Mouse (Mus musculus) cerebellum, adult 11-12 months (tissue): ENCODE data around the gene Olfr1121.
"Not testable (repeated sequence)": the region's sequence is repeated elsewhere in the genome, so short reads cannot be mapped to it uniquely, and the experiment has no call there.

ENCODE experiments used
- DNase-seq: peaks from one replicate; pipeline ENCODE4 v3.0.0; 2022

The Olfr1121 gene

GRCm38 (mm10) chr2:87369595-87369994, at the start of gene Olfr1121:
TSS of gene Olfr1121 (plus strand) at chr2:87369895.
- DNase-seq: no peak

GRCm38 (mm10) chr2:87354515-87354914, 15.2 kb upstream of the Olfr1121 start, which contains the start of gene Olfr1120:
TSS of gene Olfr1120 (plus strand) at chr2:87354815.
- DNase-seq: no peak

DNA sequence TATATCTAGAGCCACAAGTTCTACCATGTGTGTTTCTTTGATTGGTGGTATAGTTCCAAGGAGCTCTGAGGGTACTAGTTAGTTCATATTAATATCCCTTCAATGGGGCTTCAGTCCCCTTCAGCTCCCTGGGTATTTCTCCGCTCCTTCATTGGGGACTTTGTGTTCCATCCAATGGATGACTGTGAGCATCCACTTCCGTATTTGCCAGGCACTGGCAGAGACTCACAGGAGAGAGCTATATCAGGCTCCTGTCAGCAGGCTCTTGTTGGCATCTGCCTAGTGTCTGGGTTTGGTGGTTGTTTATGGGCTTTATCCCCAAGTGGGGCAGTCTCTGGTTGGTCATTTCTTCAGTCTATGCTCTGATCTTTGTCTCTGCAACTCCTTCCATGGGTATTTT, 9.6 kb upstream of the Olfr1121 start:
- DNase-seq: not testable (repeated sequence)

- peak; percentile 76 for DNase-seq
These were observed 2.0 kb downstream of the Olfr1121 start for GRCm38 (mm10) chr2:87371726-87372125.

GRCm38 (mm10) chr2:87383935-87384334, 14.2 kb downstream of the Olfr1121 start:
- no peak for DNase-seq

- no peak for DNase-seq
These were observed 15.9 kb downstream of the Olfr1121 start, which contains the start of gene Olfr1122 for GRCm38 (mm10) chr2:87385549-87385948. TSS of gene Olfr1122 (plus strand) at chr2:87385849.

- DNase-seq: not testable (repeated sequence)
These were observed 23.9 kb downstream of the Olfr1121 start for GRCm38 (mm10) chr2:87393605-87394004.

DNA sequence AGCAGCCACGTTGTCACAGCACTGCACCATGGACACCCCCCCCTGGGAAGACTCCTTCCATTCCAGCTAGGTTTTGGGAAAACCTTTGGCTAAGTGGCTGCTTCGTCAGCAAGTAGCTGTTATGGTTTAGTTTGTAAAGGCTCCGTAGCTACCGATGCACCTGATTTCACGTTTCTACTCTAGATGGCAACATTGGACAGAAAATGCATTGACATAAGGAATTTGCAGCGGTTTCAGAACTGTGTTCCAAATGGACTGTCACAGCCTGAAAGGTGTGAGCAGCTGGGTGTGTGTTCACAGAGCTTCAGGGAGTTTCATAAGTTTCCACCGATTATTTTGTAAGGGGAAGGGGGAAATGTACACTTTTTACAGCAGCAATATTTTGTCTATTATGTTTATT, 25.0 kb downstream of the Olfr1121 start:
- not testable (repeated sequence) for DNase-seq

- DNase-seq: no peak
These were observed 46.6 kb downstream of the Olfr1121 start, which contains the start of gene Olfr1123 for GRCm38 (mm10) chr2:87416335-87416734. TSS of gene Olfr1123 (plus strand) at chr2:87416635.
